Mouse (Mus musculus): Measurements from ENCODE around the gene B3gnt9. TPM values are rescaled to one million over a fixed set of nuclear protein-coding genes. Genes with fewer than 3 reads are reported as not detected.

The B3gnt9 gene
- polyA plus RNA-seq, 1 experiment from 2014 or later: 21.4 TPM

DNA sequence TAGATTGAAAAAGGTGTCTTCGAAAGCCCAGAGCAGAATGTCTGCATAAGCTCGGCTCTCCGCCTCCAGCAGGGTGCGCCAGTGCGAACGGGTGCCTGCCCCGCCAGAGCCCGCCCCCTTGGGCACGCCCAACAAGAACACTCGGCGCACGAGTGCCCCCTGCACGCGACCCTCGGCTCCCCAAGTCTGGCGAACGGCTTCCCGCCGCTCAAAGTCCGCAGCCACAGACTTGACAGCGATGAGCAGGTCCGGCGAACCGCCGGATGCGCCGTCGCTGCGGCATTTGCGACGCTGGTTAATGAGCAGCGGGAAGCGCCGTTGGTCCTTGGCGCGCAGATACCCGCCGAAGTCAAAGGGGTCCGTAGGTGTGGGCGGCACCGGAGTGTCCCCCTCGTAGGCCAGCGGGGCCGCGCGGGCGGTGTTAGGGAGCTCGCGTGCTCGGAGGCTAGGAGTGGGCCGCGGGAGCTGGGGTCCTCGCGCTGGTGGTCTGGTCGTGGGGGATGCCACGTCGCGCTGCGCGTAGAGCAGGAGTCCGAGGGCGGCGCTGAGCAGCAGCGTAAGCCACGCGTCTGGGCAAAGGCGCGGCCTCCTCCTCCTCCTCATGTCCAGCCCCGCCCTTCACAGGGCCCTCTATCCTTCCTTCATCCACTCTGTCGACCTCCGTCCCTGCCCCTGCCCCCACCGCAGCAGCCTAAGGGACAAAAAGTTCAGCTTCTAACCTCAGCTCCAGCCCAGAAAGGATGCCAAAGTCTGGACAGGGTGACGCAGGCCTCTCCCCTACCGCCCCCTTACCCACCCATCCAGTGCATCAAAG is 594 bp downstream of the B3gnt9 start:
- Histone ChIP-seq H3K4me2 (ENCODE audit: low read depth, low read length) (peak overlapping the region; percentile 98), H3K4me3 (replicated peaks; ENCODE audit: low read length) (peak overlapping the region; percentile 72), H3K36me3 (ENCODE audit: control insufficient read depth, insufficient read depth, low read length) (peaks cover 12% of the 10 kb centered on the region; the same call in 1 of the 2 replicates), H3K9me3 (replicated peaks; ENCODE audit: control insufficient read depth, low read length) (no peaks in the 10 kb centered on the region), H3K27ac (ENCODE audit: low read length) (peak overlapping the region; percentile 92), H3K9ac (ENCODE audit: low read length) (peak overlapping the region; percentile 82), H3K27me3 (ENCODE audit: control insufficient read depth, insufficient read depth, low read length) (peaks cover 7% of the 10 kb centered on the region), H3K4me1 (ENCODE audit: control insufficient read depth, insufficient read depth, low read length) (peaks cover 24% of the 10 kb centered on the region)
- ATAC-seq (ENCODE audit: insufficient read depth, low FRiP score): peak; percentile 87
- WGBS: under 1% methylated on average over 73 of the region's 74 CpGs

DNA sequence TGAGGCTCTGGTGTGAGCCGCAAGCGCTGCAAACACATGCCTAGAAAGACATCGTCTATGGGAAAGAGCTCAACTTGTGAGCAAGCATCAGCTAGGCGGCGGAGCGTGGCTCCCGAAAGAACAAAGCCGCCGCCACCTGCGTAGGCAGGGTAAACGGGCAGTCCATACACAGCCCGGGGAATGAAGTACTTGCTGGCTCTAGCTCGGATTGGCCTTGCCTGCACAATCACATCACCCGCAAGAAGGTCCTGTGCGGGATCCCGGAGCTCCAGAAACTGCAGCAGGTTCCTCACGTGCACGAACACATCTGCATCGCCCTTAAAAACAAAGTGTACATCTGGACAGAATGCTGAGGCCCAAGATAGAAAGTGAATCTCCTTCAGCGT is 1.2 kb downstream of the B3gnt9 start:
- Histone ChIP-seq H3K4me2 (ENCODE audit: low read depth, low read length) (peak overlapping the region; percentile 98), H3K4me3 (replicated peaks; ENCODE audit: low read length) (peak overlapping the region; percentile 72), H3K36me3 (ENCODE audit: control insufficient read depth, insufficient read depth, low read length) (peaks cover 13% of the 10 kb centered on the region; the same call in 1 of the 2 replicates), H3K4me1 (ENCODE audit: control insufficient read depth, insufficient read depth, low read length) (peaks cover 18% of the 10 kb centered on the region), H3K27me3 (ENCODE audit: control insufficient read depth, insufficient read depth, low read length) (peaks cover 6% of the 10 kb centered on the region), H3K27ac (ENCODE audit: low read length) (no peak overlapping the region), H3K9ac (ENCODE audit: low read length) (peak overlapping the region; percentile 82), H3K9me3 (replicated peaks; ENCODE audit: control insufficient read depth, low read length) (no peaks in the 10 kb centered on the region)
- WGBS: 42% methylated on average over 20 of the region's 20 CpGs
- no peak for ATAC-seq (ENCODE audit: insufficient read depth, low FRiP score)

DNA sequence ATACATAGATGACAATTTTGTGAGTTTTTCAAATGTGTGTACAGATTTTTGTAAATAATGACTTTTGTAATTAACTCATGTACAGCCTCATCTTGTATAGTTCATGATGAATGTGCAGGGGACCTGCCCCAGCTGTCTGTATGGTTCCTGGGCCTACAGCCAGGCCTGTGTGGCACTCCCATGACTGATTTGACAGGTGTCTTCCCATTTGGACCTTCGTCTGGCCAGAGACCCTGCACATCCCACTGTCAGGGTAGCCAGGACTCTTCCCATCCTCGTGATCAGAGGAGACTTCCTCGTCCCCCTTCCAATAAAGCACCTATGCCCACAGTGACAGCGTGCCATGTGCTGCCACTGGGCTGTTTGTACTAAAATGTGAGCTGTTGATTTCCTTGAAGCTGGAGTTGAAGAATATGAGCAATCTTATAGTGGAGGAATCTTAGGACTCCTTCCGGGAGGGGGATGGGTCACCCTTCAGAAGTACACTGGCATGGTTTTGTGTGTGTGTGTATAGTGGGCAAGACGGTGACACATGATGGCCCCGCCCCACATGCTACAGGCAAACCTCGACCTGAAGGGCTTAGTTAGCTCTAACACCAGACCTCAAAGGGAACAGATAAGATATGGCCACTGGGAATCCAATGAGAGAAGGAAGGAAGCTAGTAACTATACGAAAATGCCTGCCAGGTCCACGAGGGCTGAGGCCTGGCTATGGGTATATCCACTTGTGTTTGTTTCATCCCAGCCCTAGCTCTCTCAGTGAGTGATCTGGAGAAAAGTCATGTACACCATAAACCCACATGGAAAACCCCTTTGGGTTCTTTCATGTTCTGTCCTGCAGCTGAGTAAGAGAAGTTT is 2.0 kb downstream of the B3gnt9 start:
- 76% methylated on average over 10 of the region's 10 CpGs for WGBS
- ATAC-seq (ENCODE audit: insufficient read depth, low FRiP score): no peak
- H3K4me2 ChIP-seq (ENCODE audit: low read depth, low read length): peak overlapping the region; percentile 98

DNA sequence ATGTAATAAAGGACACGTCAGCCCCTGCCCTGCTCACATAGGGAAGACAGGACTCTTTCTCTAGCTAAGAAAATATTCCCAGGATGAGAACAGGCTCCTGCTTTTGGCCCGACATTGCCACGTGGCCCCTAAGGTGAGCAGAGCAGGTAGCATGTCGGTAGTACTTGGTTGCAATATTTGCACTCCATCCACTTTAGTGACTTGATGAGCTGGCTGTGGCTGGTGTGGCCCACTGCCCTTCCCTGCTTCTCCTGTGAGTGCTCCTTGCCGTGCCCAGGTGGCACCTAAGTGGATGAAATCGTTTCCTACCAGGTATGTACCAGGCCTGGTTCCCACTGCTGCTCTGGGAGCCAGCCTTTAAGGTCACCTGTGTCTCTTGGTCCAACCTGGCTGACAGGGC is 3.0 kb downstream of the B3gnt9 start:
- no peak overlapping the region for H3K4me2 ChIP-seq (ENCODE audit: low read depth, low read length)
- H3K27ac ChIP-seq (ENCODE audit: low read length): no peak overlapping the region
- no peak for ATAC-seq (ENCODE audit: insufficient read depth, low FRiP score)
- no peak overlapping the region for H3K4me3 ChIP-seq (replicated peaks; ENCODE audit: low read length)
- peaks cover 18% of the 10 kb centered on the region for H3K4me1 ChIP-seq (ENCODE audit: control insufficient read depth, insufficient read depth, low read length)
- peaks cover 13% of the 10 kb centered on the region; the same call in 1 of the 2 replicates for H3K36me3 ChIP-seq (ENCODE audit: control insufficient read depth, insufficient read depth, low read length)
- H3K9ac ChIP-seq (ENCODE audit: low read length): no peak overlapping the region
- 93% methylated on average over 6 of the region's 6 CpGs for WGBS
- no peaks in the 10 kb centered on the region for H3K27me3 ChIP-seq (ENCODE audit: control insufficient read depth, insufficient read depth, low read length)
- H3K9me3 ChIP-seq (replicated peaks; ENCODE audit: control insufficient read depth, low read length): no peaks in the 10 kb centered on the region

More for the DNA sequence above, 2.0 kb downstream of the B3gnt9 start:
- H3K27ac ChIP-seq (ENCODE audit: low read length): no peak overlapping the region
- peaks cover 18% of the 10 kb centered on the region for H3K4me1 ChIP-seq (ENCODE audit: control insufficient read depth, insufficient read depth, low read length)
- no peak overlapping the region; the same call in 1 of the 2 replicates for H3K9ac ChIP-seq (ENCODE audit: low read length)
- no peaks in the 10 kb centered on the region for H3K9me3 ChIP-seq (replicated peaks; ENCODE audit: control insufficient read depth, low read length)
- no peak overlapping the region for H3K4me3 ChIP-seq (replicated peaks; ENCODE audit: low read length)
- H3K27me3 ChIP-seq (ENCODE audit: control insufficient read depth, insufficient read depth, low read length): no peaks in the 10 kb centered on the region
- H3K36me3 ChIP-seq (ENCODE audit: control insufficient read depth, insufficient read depth, low read length): peaks cover 13% of the 10 kb centered on the region; the same call in 1 of the 2 replicates

GRCm38 (mm10) chr8:105241016-105241415 is 13.9 kb downstream of the B3gnt9 start:
- Histone ChIP-seq H3K9me3 (replicated peaks; ENCODE audit: control insufficient read depth, low read length) (no peaks in the 10 kb centered on the region), H3K27me3 (ENCODE audit: control insufficient read depth, insufficient read depth, low read length) (no peaks in the 10 kb centered on the region), H3K27ac (ENCODE audit: low read length) (no peak overlapping the region), H3K4me2 (ENCODE audit: low read depth, low read length) (no peak overlapping the region), H3K4me3 (replicated peaks; ENCODE audit: low read length) (no peak overlapping the region), H3K36me3 (ENCODE audit: control insufficient read depth, insufficient read depth, low read length) (0 out of 2 replicates have a peak, but pooled peaks cover 4% of the 10 kb centered on the region), H3K4me1 (ENCODE audit: control insufficient read depth, insufficient read depth, low read length) (no peaks in the 10 kb centered on the region), H3K9ac (ENCODE audit: low read length) (no peak overlapping the region)
- 93% methylated on average over 7 of the region's 7 CpGs for WGBS
- no peak for ATAC-seq (ENCODE audit: insufficient read depth, low FRiP score)

- no peak for ATAC-seq (ENCODE audit: insufficient read depth, low FRiP score)
- Histone ChIP-seq H3K9me3 (replicated peaks; ENCODE audit: control insufficient read depth, low read length) (no peaks in the 10 kb centered on the region), H3K9ac (ENCODE audit: low read length) (no peak overlapping the region), H3K27me3 (ENCODE audit: control insufficient read depth, insufficient read depth, low read length) (no peaks in the 10 kb centered on the region), H3K36me3 (ENCODE audit: control insufficient read depth, insufficient read depth, low read length) (0 out of 2 replicates have a peak, but pooled peaks cover 4% of the 10 kb centered on the region), H3K4me1 (ENCODE audit: control insufficient read depth, insufficient read depth, low read length) (0 out of 2 replicates have a peak, but pooled peaks cover 3% of the 10 kb centered on the region), H3K4me2 (ENCODE audit: low read depth, low read length) (no peak overlapping the region), H3K4me3 (replicated peaks; ENCODE audit: low read length) (no peak overlapping the region), H3K27ac (ENCODE audit: low read length) (no peak overlapping the region)
- WGBS: 83% methylated on average over 14 of the region's 14 CpGs
These were observed 17.4 kb downstream of the B3gnt9 start for GRCm38 (mm10) chr8:105237442-105238142.

- no peaks in the 10 kb centered on the region for H3K9me3 ChIP-seq (replicated peaks; ENCODE audit: control insufficient read depth, low read length)
- no peak overlapping the region for H3K27ac ChIP-seq (ENCODE audit: low read length)
- H3K27me3 ChIP-seq (ENCODE audit: control insufficient read depth, insufficient read depth, low read length): no peaks in the 10 kb centered on the region
- H3K4me2 ChIP-seq (ENCODE audit: low read depth, low read length): no peak overlapping the region
- H3K4me1 ChIP-seq (ENCODE audit: control insufficient read depth, insufficient read depth, low read length): 0 out of 2 replicates have a peak, but pooled peaks cover 3% of the 10 kb centered on the region
- ATAC-seq (ENCODE audit: insufficient read depth, low FRiP score): no peak
- H3K4me3 ChIP-seq (replicated peaks; ENCODE audit: low read length): no peak overlapping the region
- no peak overlapping the region for H3K9ac ChIP-seq (ENCODE audit: low read length)
- WGBS: 76% methylated on average over 1 of the region's 1 CpGs
- no peaks in the 10 kb centered on the region for H3K36me3 ChIP-seq (ENCODE audit: control insufficient read depth, insufficient read depth, low read length)
These were observed 19.7 kb downstream of the B3gnt9 start for GRCm38 (mm10) chr8:105235206-105235605.

DNA sequence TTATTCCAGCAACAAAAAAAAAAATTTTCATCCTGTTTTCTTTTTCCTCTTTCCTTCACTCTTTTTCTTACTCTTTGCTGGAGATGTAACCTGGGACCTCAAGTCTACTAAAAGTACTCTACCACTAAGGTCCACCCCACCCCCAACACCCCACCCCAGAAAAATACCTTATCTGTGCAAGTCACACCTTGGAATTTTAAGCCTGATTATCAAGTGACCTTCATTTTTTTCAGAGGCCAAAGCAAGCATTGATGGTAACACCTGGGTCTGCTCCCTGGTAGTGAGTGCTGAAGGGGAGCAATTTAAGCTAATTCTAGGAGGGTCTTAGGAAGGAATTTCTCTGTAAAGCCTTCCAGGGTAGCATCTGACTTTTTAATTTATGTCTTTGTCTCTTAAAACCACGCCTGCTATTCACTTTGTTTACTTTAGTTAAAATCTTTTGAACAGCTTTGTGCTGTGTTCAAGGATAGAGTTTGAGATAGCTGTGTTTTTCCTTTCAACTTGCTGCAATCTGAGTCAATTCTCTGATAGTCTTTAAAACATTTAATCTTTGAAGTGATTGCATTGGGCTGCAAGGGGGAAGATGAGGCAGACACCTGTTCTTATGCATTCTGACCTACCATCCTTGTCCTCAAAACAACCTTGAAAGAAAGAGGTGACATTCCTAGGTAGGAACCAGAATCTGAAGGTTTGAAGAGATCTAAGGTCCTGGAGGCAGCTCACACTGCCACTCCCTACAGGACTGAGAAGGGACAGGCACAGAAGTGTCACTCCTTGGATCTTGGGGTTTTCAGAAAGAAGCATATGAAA is 21.6 kb downstream of the B3gnt9 start:
- H3K36me3 ChIP-seq (ENCODE audit: control insufficient read depth, insufficient read depth, low read length): no peaks in the 10 kb centered on the region
- no peak overlapping the region for H3K27ac ChIP-seq (ENCODE audit: low read length)
- H3K9me3 ChIP-seq (replicated peaks; ENCODE audit: control insufficient read depth, low read length): no peaks in the 10 kb centered on the region
- no peak overlapping the region for H3K4me2 ChIP-seq (ENCODE audit: low read depth, low read length)
- H3K4me1 ChIP-seq (ENCODE audit: control insufficient read depth, insufficient read depth, low read length): 0 out of 2 replicates have a peak, but pooled peaks cover 3% of the 10 kb centered on the region
- no peak overlapping the region for H3K9ac ChIP-seq (ENCODE audit: low read length)
- no peak for ATAC-seq (ENCODE audit: insufficient read depth, low FRiP score)
- H3K4me3 ChIP-seq (replicated peaks; ENCODE audit: low read length): no peak overlapping the region
- no peaks in the 10 kb centered on the region for H3K27me3 ChIP-seq (ENCODE audit: control insufficient read depth, insufficient read depth, low read length)
- 17% methylated on average over 1 of the region's 1 CpGs for WGBS
